Mouse (Mus musculus) gastrocnemius, postnatal 36 days (tissue): Measurements from ENCODE around the gene Cspg5. TPM values are rescaled to one million over a fixed set of nuclear protein-coding genes. Genes with fewer than 3 reads are reported as not detected.
A peak's percentile ranks its signal among the peaks of the same experiment; 100 is the strongest.

Experiments
- DNase-seq, 2 experiments: peaks; one replicate each; pipeline ENCODE4 v3.0.0; 2022
- intact Hi-C: fragments of 180-260 bp; cut with DNase I; formaldehyde crosslinking; loops from one replicate; pipeline ENCODE4 v1.15.1; 2025
- total RNA-seq, 2 experiments: library from RNA; stranded (reverse); gene quantifications; 2 replicates each; pipeline ENCODE4 v1.2.3; 2021

Gene Cspg5
- total RNA-seq, 2 experiments from 2014 or later: 0.18 TPM; not detected in 1

GRCm38 (mm10) chr9:110249823-110250543, 6.4 kb downstream of the Cspg5 start:
- intact Hi-C loops: no loop called here
- DNase-seq: no peak

GRCm38 (mm10) chr9:110250776-110251175, 7.2 kb downstream of the Cspg5 start:
- DNase-seq: no peak
- intact Hi-C loops: no loop called here

- DNase-seq: no peak
- intact Hi-C loops: no loop called here
Measured at GRCm38 (mm10) chr9:110255407-110256019, 11.9 kb downstream of the Cspg5 start.

GRCm38 (mm10) chr9:110258646-110259045, 15.1 kb downstream of the Cspg5 start:
- intact Hi-C loops: no loop called here
- DNase-seq: no peak

- intact Hi-C loops: no loop called here
Measured at GRCm38 (mm10) chr9:110259118-110259517, 15.5 kb downstream of the Cspg5 start.

GRCm38 (mm10) chr9:110263181-110263580, 19.6 kb downstream of the Cspg5 start:
- intact Hi-C loops: no loop called here
- DNase-seq: no peak

More at GRCm38 (mm10) chr9:110259118-110259517, 15.5 kb downstream of the Cspg5 start:
- DNase-seq: no peak

- intact Hi-C loops: no loop called here
- DNase-seq: no peak
Measured at GRCm38 (mm10) chr9:110264991-110265390, 21.4 kb downstream of the Cspg5 start.

- intact Hi-C loops: no loop called here
Measured at GRCm38 (mm10) chr9:110268416-110268815, 24.8 kb downstream of the Cspg5 start.

GRCm38 (mm10) chr9:110272330-110272729, 28.7 kb downstream of the Cspg5 start:
- DNase-seq: no peak
- intact Hi-C loops: no loop called here

More at GRCm38 (mm10) chr9:110268416-110268815, 24.8 kb downstream of the Cspg5 start:
- DNase-seq: no peak

- intact Hi-C loops: no loop called here
- DNase-seq: no peak
Measured at GRCm38 (mm10) chr9:110273507-110273906, 29.9 kb downstream of the Cspg5 start.

- intact Hi-C loops: no loop called here
Measured at GRCm38 (mm10) chr9:110275882-110276281, 32.3 kb downstream of the Cspg5 start.

GRCm38 (mm10) chr9:110277431-110277881, 33.9 kb downstream of the Cspg5 start:
- DNase-seq: no peak
- intact Hi-C loops: no loop called here

More at GRCm38 (mm10) chr9:110275882-110276281, 32.3 kb downstream of the Cspg5 start:
- DNase-seq: no peak

GRCm38 (mm10) chr9:110284075-110284697, 40.6 kb downstream of the Cspg5 start:
- intact Hi-C loops: no loop called here
- DNase-seq: no peak

- intact Hi-C loops: no loop called here
- DNase-seq: no peak
Measured at GRCm38 (mm10) chr9:110287321-110287924, 43.8 kb downstream of the Cspg5 start.

- no peak for DNase-seq
- intact Hi-C loops: loop anchor here (10.0 kb wide), 2 partner anchors 78 to 398 kb away; no protein-coding TSS in a partner anchor
Measured at GRCm38 (mm10) chr9:110293254-110293718, 49.7 kb downstream of the Cspg5 start.

GRCm38 (mm10) chr9:110293873-110294415, 50.4 kb downstream of the Cspg5 start:
- intact Hi-C loops: loop anchor here (10.0 kb wide), 2 partner anchors 79 to 399 kb away; no protein-coding TSS in a partner anchor
- DNase-seq: no peak

GRCm38 (mm10) chr9:110294786-110295185, 51.2 kb downstream of the Cspg5 start:
- no peak for DNase-seq
- intact Hi-C loops: loop anchor here (5.0 to 10.0 kb wide), 3 partner anchors 80 to 400 kb away; no protein-coding TSS in a partner anchor

GRCm38 (mm10) chr9:110296867-110297627, 53.5 kb downstream of the Cspg5 start:
- intact Hi-C loops: loop anchor here (5.0 to 10.0 kb wide), 3 partner anchors 82 to 402 kb away; no protein-coding TSS in a partner anchor
- DNase-seq: peak; percentile 62 to 71

GRCm38 (mm10) chr9:110304516-110304915, 60.9 kb downstream of the Cspg5 start:
- no peak for DNase-seq
- intact Hi-C loops: no loop called here
